Mouse (Mus musculus) MEL (cell line): ENCODE results near the gene Sema4f. TPM values are rescaled to one million over a fixed set of nuclear protein-coding genes. Genes with fewer than 3 reads are reported as not detected.

ENCODE experiments used
- DNase-seq: peaks from one replicate; pipeline ENCODE4 v3.0.0; 2011; ENCODE audit warnings: low read depth, low spot score
- H3K27ac ChIP-seq: 2 replicates; pipeline ENCODE4 v1.5.1; 2012; ENCODE audit warnings: low read depth, mild to moderate bottlenecking, control low read depth, low read length, moderate library complexity; ENCODE audit not compliant: control insufficient read depth
- H3K27me3 ChIP-seq, 2 experiments: fragments of 150-350 bp in 1 of 2; sonication (generic) in 1 of 2; 2 replicates each; pipeline ENCODE4 v1.6.1; 2012; ENCODE audit warnings: low read length in 2 of 2, mild to moderate bottlenecking in 2 of 2, improper control_type of control experiment in 1 of 2, moderate library complexity in 1 of 2; ENCODE audit not compliant: insufficient read depth in 2 of 2, control insufficient read depth in 1 of 2
- H3K36me3 ChIP-seq, 2 experiments: 2 replicates each; pipeline ENCODE4 v1.6.1; 2012 to 2014; ENCODE audit warnings: low read length in 2 of 2, improper control_type of control experiment in 1 of 2, inconsistent platforms in 1 of 2, mild to moderate bottlenecking in 1 of 2; ENCODE audit not compliant: insufficient read depth in 2 of 2, control insufficient read depth in 1 of 2
- H3K4me1 ChIP-seq, 2 experiments: fragments of 150-350 bp in 1 of 2; sonication (generic) in 1 of 2; 2 replicates each; pipeline ENCODE4 v1.6.1; 2012; ENCODE audit warnings: low read length in 2 of 2, improper control_type of control experiment in 1 of 2, mild to moderate bottlenecking in 1 of 2; ENCODE audit not compliant: insufficient read depth in 2 of 2, control insufficient read depth in 1 of 2
- H3K4me3 ChIP-seq, 2 experiments: fragments of 150-350 bp in 1 of 2; sonication (generic) in 1 of 2; 2 replicates each; pipeline ENCODE4 v1.5.1; 2012; ENCODE audit warnings: low read depth in 2 of 2, low read length in 2 of 2, mild to moderate bottlenecking in 2 of 2, moderate library complexity in 2 of 2, control low read depth in 1 of 2, improper control_type of control experiment in 1 of 2; ENCODE audit not compliant: control insufficient read depth in 1 of 2, insufficient read depth in 1 of 2
- H3K79me2 ChIP-seq: 2 replicates; pipeline ENCODE4 v1.6.1; 2012; ENCODE audit warnings: mild to moderate bottlenecking, low read length, moderate library complexity; ENCODE audit not compliant: control insufficient read depth, poor library complexity, insufficient read depth
- H3K9ac ChIP-seq: 2 replicates; pipeline ENCODE4 v1.6.1; 2012; ENCODE audit warnings: low read depth, mild to moderate bottlenecking, control low read depth, low read length, moderate library complexity; ENCODE audit not compliant: control insufficient read depth, poor library complexity, severe bottlenecking
- H3K9me3 ChIP-seq: fragments of 150-350 bp; sonication (generic); replicated peaks from 2 replicates; pipeline ENCODE4 v1.6.1; 2012; ENCODE audit warnings: mild to moderate bottlenecking, low read length, improper control_type of control experiment, moderate library complexity; ENCODE audit not compliant: insufficient read depth
- CHD1 ChIP-seq: IDR thresholded peaks from 2 replicates; pipeline ENCODE4 v1.6.1; 2012; ENCODE audit warnings: low read depth, mild to moderate bottlenecking, inconsistent platforms, low read length, improper control_type of control experiment
- E2F4 ChIP-seq: IDR thresholded peaks from 2 replicates; pipeline ENCODE4 v1.6.1; 2011; ENCODE audit warnings: low read depth, low read length, improper control_type of control experiment, borderline replicate concordance
- ETS1 ChIP-seq: IDR thresholded peaks from 2 replicates; pipeline ENCODE4 v1.6.1; 2012; ENCODE audit warnings: low read depth, mild to moderate bottlenecking, inconsistent platforms, low read length, improper control_type of control experiment, moderate library complexity
- GATA1 ChIP-seq: IDR thresholded peaks from 2 replicates; pipeline ENCODE4 v1.6.1; 2011; ENCODE audit warnings: low read depth, low read length, improper control_type of control experiment
- HCFC1 ChIP-seq: IDR thresholded peaks from 2 replicates; pipeline ENCODE4 v1.6.1; 2012; ENCODE audit warnings: low read depth, mild to moderate bottlenecking, inconsistent platforms, low read length, improper control_type of control experiment, moderate library complexity
- KAT2A ChIP-seq: conservative IDR thresholded peaks from 2 replicates; pipeline ENCODE4 v1.6.1; 2012; ENCODE audit warnings: low read depth, low read length, improper control_type of control experiment, inconsistent platforms
- MAFK ChIP-seq: IDR thresholded peaks from 2 replicates; pipeline ENCODE4 v1.6.1; 2011; ENCODE audit warnings: low read depth, mild to moderate bottlenecking, low read length, improper control_type of control experiment, borderline replicate concordance
- MAX ChIP-seq: IDR thresholded peaks from 2 replicates; pipeline ENCODE4 v1.6.1; 2011; ENCODE audit warnings: low read length, improper control_type of control experiment
- MAZ ChIP-seq: IDR thresholded peaks from 2 replicates; pipeline ENCODE4 v1.6.1; 2012; ENCODE audit warnings: low read depth, mild to moderate bottlenecking, inconsistent platforms, low read length, improper control_type of control experiment
- MEF2A ChIP-seq: IDR thresholded peaks from 2 replicates; pipeline ENCODE4 v1.6.1; 2014; ENCODE audit warnings: low read depth, mild to moderate bottlenecking, inconsistent platforms, low read length, improper control_type of control experiment; ENCODE audit not compliant: poor library complexity, insufficient replicate concordance, severe bottlenecking; ENCODE audit errors: extremely low read depth
- MYB ChIP-seq: IDR thresholded peaks from 2 replicates; pipeline ENCODE4 v1.6.1; 2011; ENCODE audit warnings: mild to moderate bottlenecking, low read depth, low read length, improper control_type of control experiment
- NELFE ChIP-seq: IDR thresholded peaks from 2 replicates; pipeline ENCODE4 v1.6.1; 2011; ENCODE audit warnings: low read depth, low read length, improper control_type of control experiment
- NRF1 ChIP-seq: IDR thresholded peaks from 2 replicates; pipeline ENCODE4 v1.6.1; 2014; ENCODE audit warnings: low read depth, mild to moderate bottlenecking, inconsistent platforms, low read length, improper control_type of control experiment, moderate library complexity; ENCODE audit not compliant: poor library complexity, insufficient read depth, severe bottlenecking
- POLR2A ChIP-seq, 2 experiments: IDR thresholded peaks; 2 replicates each; pipeline ENCODE4 v1.6.1; 2011 to 2012; ENCODE audit warnings: low read length in 2 of 2, mild to moderate bottlenecking in 2 of 2, control low read depth in 1 of 2, improper control_type of control experiment in 1 of 2, low read depth in 1 of 2, moderate library complexity in 1 of 2; ENCODE audit not compliant: control insufficient read depth in 1 of 2, insufficient read depth in 1 of 2, poor library complexity in 1 of 2
- POLR2AphosphoS5 ChIP-seq: IDR thresholded peaks from 2 replicates; pipeline ENCODE4 v1.6.1; 2012; ENCODE audit warnings: low read depth, borderline replicate concordance, mild to moderate bottlenecking, inconsistent platforms, low read length, moderate library complexity, mixed read lengths
- RCOR1 ChIP-seq: IDR thresholded peaks from 2 replicates; pipeline ENCODE4 v1.6.1; 2012; ENCODE audit warnings: low read depth, mild to moderate bottlenecking, inconsistent platforms, low read length, improper control_type of control experiment
- SIN3A ChIP-seq: IDR thresholded peaks from 2 replicates; pipeline ENCODE4 v1.6.1; 2012; ENCODE audit warnings: low read length, improper control_type of control experiment, inconsistent platforms
- TAL1 ChIP-seq: IDR thresholded peaks from 2 replicates; pipeline ENCODE4 v1.6.1; 2012; ENCODE audit warnings: mild to moderate bottlenecking, inconsistent platforms, low read length, moderate library complexity, mixed read lengths
- TBP ChIP-seq: IDR thresholded peaks from 2 replicates; pipeline ENCODE4 v1.8.0; 2011; ENCODE audit warnings: low read depth, low read length, improper control_type of control experiment
- UBTF ChIP-seq: IDR thresholded peaks from 2 replicates; pipeline ENCODE4 v1.6.1; 2012; ENCODE audit warnings: low read depth, mild to moderate bottlenecking, inconsistent platforms, low read length, improper control_type of control experiment, moderate library complexity, borderline replicate concordance; ENCODE audit not compliant: insufficient read depth
- USF1 ChIP-seq: IDR thresholded peaks from 2 replicates; pipeline ENCODE4 v1.6.1; 2014; ENCODE audit warnings: low read depth, mild to moderate bottlenecking, inconsistent platforms, low read length, improper control_type of control experiment, moderate library complexity
- USF2 ChIP-seq, 2 experiments: IDR thresholded peaks; 2 replicates each; pipeline ENCODE4 v1.6.1; 2011 to 2012; ENCODE audit warnings: improper control_type of control experiment in 2 of 2, low read length in 2 of 2, borderline replicate concordance in 1 of 2, inconsistent platforms in 1 of 2, low read depth in 1 of 2, mild to moderate bottlenecking in 1 of 2; ENCODE audit not compliant: insufficient read depth in 1 of 2
- ZC3H11A ChIP-seq: IDR thresholded peaks from 2 replicates; pipeline ENCODE4 v1.6.1; 2012; ENCODE audit warnings: low read depth, mild to moderate bottlenecking, inconsistent platforms, low read length, improper control_type of control experiment
- ZMIZ1 ChIP-seq: IDR thresholded peaks from 2 replicates; pipeline ENCODE4 v1.6.1; 2012; ENCODE audit warnings: low read depth, mild to moderate bottlenecking, inconsistent platforms, low read length, improper control_type of control experiment, moderate library complexity
- ZNF384 ChIP-seq: IDR thresholded peaks from 2 replicates; pipeline ENCODE4 v1.6.1; 2012; ENCODE audit warnings: low read depth, mild to moderate bottlenecking, inconsistent platforms, low read length, improper control_type of control experiment
- polyA plus RNA-seq, 2 experiments: library from polyadenylated mRNA; stranded (reverse) in 1 of 2; unstranded in 1 of 2; fragments of >175 nt in 1 of 2; fragments of >200 nt in 1 of 2; gene quantifications; 2 replicates each; pipeline versions ENCODE4 v1.2.1 to v1.2.4; 2012; ENCODE audit warnings: low replicate concordance in 2 of 2, low read depth in 1 of 2; ENCODE audit not compliant: insufficient read length in 2 of 2, insufficient read depth in 1 of 2, missing spikeins in 1 of 2
- total RNA-seq: library from RNA; depleted of rRNA; stranded (reverse); fragments of 300-350 nt; gene quantifications from 2 replicates; pipeline ENCODE4 v1.2.3, GENCODE M21; 2012

Gene Sema4f
- total and polyA plus RNA-seq, 3 experiments = 0.01 to 0.04 TPM; not detected in 1

DNA sequence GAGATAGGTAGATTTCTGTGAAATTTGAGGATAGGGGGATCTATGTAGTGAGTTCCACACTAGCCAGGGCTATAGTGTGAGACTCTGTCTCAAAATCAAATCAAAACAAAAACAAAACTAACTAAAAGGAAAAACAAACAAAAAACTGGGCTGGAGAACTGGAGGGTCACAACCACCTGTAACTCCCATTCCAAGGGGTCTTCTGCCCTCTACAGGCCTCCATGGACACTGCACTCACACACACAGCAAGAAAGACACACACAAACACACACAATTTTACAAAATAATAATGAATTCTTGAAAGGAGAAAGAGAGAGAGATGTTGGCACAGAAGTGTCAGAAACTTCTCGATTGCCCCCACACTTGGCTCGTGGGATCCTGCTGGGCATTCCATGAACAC lies 47.0 kb downstream of the Sema4f start (continued):
- no peak for TF ChIP-seq SIN3A
- TF ChIP-seq KAT2A = no peak
- no peak for TF ChIP-seq MAFK
- no peak for TF ChIP-seq MYB
- no peak for TF ChIP-seq ZNF384
- no peak for TF ChIP-seq MAZ
- TF ChIP-seq GATA1 = no peak
- no peak for TF ChIP-seq TAL1
- no peak for TF ChIP-seq HCFC1
- TF ChIP-seq, all 39 proteins: peak for 4

- H3K79me2 ChIP-seq = no peaks in the 10 kb centered on the region
- H3K27ac ChIP-seq = no peak overlapping the region
- DNase-seq = no peak
- no peak overlapping the region for H3K4me3 ChIP-seq
- no peaks in the 10 kb centered on the region for H3K4me1 ChIP-seq
- H3K36me3 ChIP-seq = no peaks in the 10 kb centered on the region
- H3K9me3 ChIP-seq = no peaks in the 10 kb centered on the region
- H3K9ac ChIP-seq = no peak overlapping the region
- peaks cover 0 to 2% of the 10 kb centered on the region in 2 experiments; a peak in 1 of 4 replicates for H3K27me3 ChIP-seq
- TF ChIP-seq GATA1 = no peak
Measured at GRCm38 (mm10) chr6:82891488-82891887, 48.1 kb downstream of the Sema4f start.

GRCm38 (mm10) chr6:82886330-82886729 lies 53.2 kb downstream of the Sema4f start:
- Histone ChIP-seq H3K79me2 (no peaks in the 10 kb centered on the region), H3K27ac (no peak overlapping the region), H3K4me3 (no peak overlapping the region), H3K9ac (no peak overlapping the region), H3K36me3 (no peaks in the 10 kb centered on the region), H3K4me1 (0 out of 4 replicates have a peak, but pooled peaks cover 0 to 5% of the 10 kb centered on the region in 2 experiments), H3K9me3 (no peaks in the 10 kb centered on the region), H3K27me3 (no peaks in the 10 kb centered on the region; a peak in 1 of 4 replicates)
- DNase-seq = no peak
- TF ChIP-seq CHD1 (no peak), MEF2A (no peak), NRF1 (no peak), E2F4 (no peak), USF1 (no peak), TBP (no peak), ETS1 (no peak), RCOR1 (no peak), MAX (no peak), POLR2A (IDR thresholded peaks at IDR 0.05; ENCODE audit: control insufficient read depth in 1 of 2, insufficient read depth in 1 of 2, low read depth in 1 of 2, low read length in 2 of 2, poor library complexity in 1 of 2) (no peak), ZC3H11A (no peak), UBTF (no peak), USF2 (IDR thresholded peaks at IDR 0.05; ENCODE audit: borderline replicate concordance in 1 of 2, insufficient read depth in 1 of 2, low read depth in 1 of 2, low read length in 2 of 2) (no peak), NELFE (no peak), POLR2AphosphoS5 (no peak), MAZ (no peak), ZMIZ1 (no peak)
